Mouse (Mus musculus) cerebellum, adult 2 months (tissue): ENCODE measurements around the gene Diablo. TPM values are rescaled to one million over a fixed set of nuclear protein-coding genes. Genes with fewer than 3 reads are reported as not detected.

Experiments
- DNase-seq, 2 experiments: peaks; one replicate each; pipeline ENCODE4 v3.0.0; 2021
- H3K27ac ChIP-seq: fragments of 200-500 bp; 2 replicates; pipeline ENCODE4 v1.5.1; 2012; ENCODE audit warnings: low read length, control low read depth, inconsistent platforms; ENCODE audit not compliant: insufficient read depth
- H3K27me3 ChIP-seq: fragments of 200-500 bp; 2 replicates; pipeline ENCODE4 v1.6.1; 2012; ENCODE audit warnings: inconsistent platforms, mild to moderate bottlenecking, low read length, moderate library complexity; ENCODE audit not compliant: control insufficient read depth, insufficient read depth
- H3K4me1 ChIP-seq: fragments of 200-500 bp; 2 replicates; pipeline ENCODE4 v1.6.1; 2011; ENCODE audit warnings: low read length; ENCODE audit not compliant: control insufficient read depth, insufficient read depth
- H3K4me3 ChIP-seq: fragments of 200-500 bp; replicated peaks from 2 replicates; pipeline ENCODE3; 2011; ENCODE audit warnings: mild to moderate bottlenecking, low read depth, low read length, control low read depth; ENCODE audit not compliant: insufficient read depth
- CTCF ChIP-seq: fragments of 200-500 bp; IDR thresholded peaks from 2 replicates; pipeline ENCODE4 v1.5.1; 2011; ENCODE audit warnings: low read depth, mild to moderate bottlenecking, control low read depth, low read length, moderate library complexity, borderline replicate concordance; ENCODE audit not compliant: insufficient read depth
- POLR2A ChIP-seq: fragments of 200-500 bp; IDR thresholded peaks from 2 replicates; pipeline ENCODE4 v1.6.1; 2011; ENCODE audit warnings: low read length, control low read depth, borderline replicate concordance; ENCODE audit not compliant: insufficient read depth
- WGBS: fragments of 180-500 bp; shearing (Covaris S2); methylation state at CpG from one replicate; pipeline ENCODE4 v1.1.7; 2018; 5-methylcytosine and 5-hydroxymethylcytosine counted together
- polyA plus RNA-seq: library from polyadenylated mRNA; depleted of rRNA; stranded (reverse); fragments of >200 nt; gene quantifications from 2 replicates; pipeline ENCODE4 v1.2.3, GENCODE M21; 2012

Gene Diablo
- polyA plus RNA-seq, 1 experiment: 77.9 TPM

- 83% methylated on average over 8 of the region's 8 CpGs for WGBS
- no peak overlapping the region for H3K4me3 ChIP-seq
- TF ChIP-seq CTCF (no peak), POLR2A (no peak)
- peak in 1 of 2 experiments; percentile 0 for DNase-seq
- H3K27me3 ChIP-seq: no peaks in the 10 kb centered on the region
- H3K27ac ChIP-seq: no peak overlapping the region
- H3K4me1 ChIP-seq: no peaks in the 10 kb centered on the region
Observed at GRCm38 (mm10) chr5:123530056-123530455, 6.1 kb upstream of the Diablo start.

GRCm38 (mm10) chr5:123528641-123529040 is 4.7 kb upstream of the Diablo start:
- no peak overlapping the region for H3K4me3 ChIP-seq
- 76% methylated on average over 7 of the region's 7 CpGs for WGBS
- TF ChIP-seq CTCF: no peak
- no peak for TF ChIP-seq POLR2A
- no peak overlapping the region for H3K27ac ChIP-seq
- DNase-seq: peak in 1 of 2 experiments; percentile 0
- no peaks in the 10 kb centered on the region for H3K4me1 ChIP-seq
- H3K27me3 ChIP-seq: no peaks in the 10 kb centered on the region

GRCm38 (mm10) chr5:123525916-123526495 is 2.0 kb upstream of the Diablo start:
- Histone ChIP-seq H3K27ac (no peak overlapping the region), H3K4me3 (no peak overlapping the region), H3K27me3 (no peaks in the 10 kb centered on the region), H3K4me1 (no peaks in the 10 kb centered on the region)
- peak in 1 of 2 experiments; percentile 8 for DNase-seq
- no peak for TF ChIP-seq CTCF
- no peak for TF ChIP-seq POLR2A
- WGBS: 91% methylated on average over 9 of the region's 9 CpGs

DNA sequence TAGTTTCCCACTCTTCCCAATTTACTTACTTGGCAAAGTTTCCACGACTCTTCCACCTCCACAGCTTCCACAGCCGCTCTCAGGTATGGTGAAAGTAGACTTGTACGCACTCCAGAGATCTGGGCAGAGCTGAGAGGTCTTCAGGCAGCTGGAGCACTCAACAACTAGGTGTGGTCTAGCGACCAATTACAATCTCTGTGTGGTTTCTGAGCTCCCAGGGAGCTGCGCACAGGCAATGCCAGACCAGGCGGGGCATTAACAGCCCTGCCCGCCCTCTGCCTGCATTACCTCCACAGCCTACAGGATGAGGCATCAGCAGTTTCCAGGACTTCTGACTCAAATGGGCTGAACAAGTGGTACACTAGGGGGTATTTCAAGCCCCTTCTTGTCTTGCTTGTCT is 1.3 kb upstream of the Diablo start, which contains the start of gene Gm49027:
Gm49027 (minus strand) TSS at position 208 of the 400 bp plus-strand sequence.
- Histone ChIP-seq H3K4me3 (peak within 1 kb of the TSS; percentile 72), H3K4me1 (no peaks in the 10 kb centered on the region), H3K27ac (no peak within 1 kb of the TSS), H3K27me3 (no peaks in the 10 kb centered on the region)
- DNase-seq: peak in 1 of 2 experiments; percentile 8
- 85% methylated on average over 7 of the region's 7 CpGs for WGBS
- TF ChIP-seq POLR2A (no peak), CTCF (no peak)

DNA sequence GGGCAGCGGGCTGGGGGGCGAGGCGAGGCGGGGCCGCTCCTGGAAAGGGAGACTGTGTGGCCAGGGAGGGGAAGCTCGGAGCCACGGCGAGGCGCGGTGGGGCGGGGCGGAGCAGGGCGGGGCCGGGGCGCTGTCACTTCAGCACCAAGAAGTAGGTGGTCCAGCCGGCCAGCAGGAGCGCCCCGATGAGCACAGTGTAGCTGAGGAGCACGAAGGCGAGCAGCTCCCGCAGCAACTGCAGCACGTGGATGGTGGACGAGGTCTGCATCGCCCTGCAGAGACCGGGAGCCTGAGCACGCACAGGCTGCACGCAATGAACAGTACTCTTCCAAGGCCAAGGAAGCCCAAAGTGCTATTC is 396 bp upstream of the Diablo start:
- no peak overlapping the region for H3K27ac ChIP-seq
- no peaks in the 10 kb centered on the region for H3K4me1 ChIP-seq
- no peaks in the 10 kb centered on the region for H3K27me3 ChIP-seq
- peak overlapping the region; percentile 72 for H3K4me3 ChIP-seq
- 2% methylated on average over 27 of the region's 27 CpGs for WGBS
- TF ChIP-seq POLR2A (no peak), CTCF (no peak)
- DNase-seq: no peak

DNA sequence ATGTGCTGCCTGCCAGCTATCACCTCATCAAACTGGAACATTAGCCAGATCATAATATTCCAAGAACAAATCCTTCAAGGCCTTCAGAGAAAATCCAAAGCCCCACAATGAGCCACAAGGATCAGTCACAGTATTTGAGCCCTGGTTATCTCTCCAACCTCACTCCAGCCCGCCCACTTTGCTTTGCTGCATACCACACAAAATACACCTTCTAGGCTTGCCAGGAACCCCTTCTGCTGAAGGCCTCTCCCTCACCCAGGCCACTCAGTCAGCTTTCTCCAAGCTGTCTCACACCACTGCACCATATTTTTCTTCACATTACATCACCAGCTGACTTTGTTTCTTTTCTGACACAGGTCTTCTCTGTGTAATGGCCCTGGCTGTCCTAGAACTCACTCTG is 1.8 kb downstream of the Diablo start:
- DNase-seq: peak in 1 of 2 experiments; percentile 4
- 72% methylated on average over 1 of the region's 1 CpGs for WGBS
- H3K4me1 ChIP-seq: no peaks in the 10 kb centered on the region
- TF ChIP-seq CTCF (no peak), POLR2A (no peak)
- H3K27ac ChIP-seq: no peak overlapping the region
- H3K27me3 ChIP-seq: no peaks in the 10 kb centered on the region
- H3K4me3 ChIP-seq: no peak overlapping the region

GRCm38 (mm10) chr5:123521621-123522020 is 2.4 kb downstream of the Diablo start:
- WGBS: 56% methylated on average over 1 of the region's 1 CpGs
- H3K27ac ChIP-seq: no peak overlapping the region
- H3K4me3 ChIP-seq: no peak overlapping the region
- no peak for TF ChIP-seq CTCF
- TF ChIP-seq POLR2A: no peak
- DNase-seq: peak in 1 of 2 experiments; percentile 2
- H3K27me3 ChIP-seq: no peaks in the 10 kb centered on the region
- no peaks in the 10 kb centered on the region for H3K4me1 ChIP-seq

- H3K4me1 ChIP-seq: no peaks in the 10 kb centered on the region
- 79% methylated on average over 9 of the region's 9 CpGs for WGBS
- H3K27me3 ChIP-seq: no peaks in the 10 kb centered on the region
- H3K27ac ChIP-seq: no peak overlapping the region
- TF ChIP-seq POLR2A (no peak), CTCF (no peak)
- DNase-seq: peak in 1 of 2 experiments; percentile 0
- no peak overlapping the region for H3K4me3 ChIP-seq
Observed at GRCm38 (mm10) chr5:123520666-123521065, 3.3 kb downstream of the Diablo start.
